In genomic region chr13:11369456-11369855, GRCm38 (mm10) we compare ENCODE assay signal across 21 mouse cellular contexts.
"Had no signal": no experiment of that assay in that cellular context is flagged by ENCODE, and none has a peak within 500 bp of the region (broad histone marks: within the 10 kb centered on the region; RNA-seq: fewer than 3 reads in every experiment).

No protein-coding gene starts in this region.

- H3K27ac ChIP-seq: gastrocnemius, adult 2 months; heart, embryonic 10.5 days; hindbrain, embryonic 13.5 days; hindbrain, embryonic 15.5 days; hindbrain, postnatal 0 days; left cerebral cortex, adult 2 months; limb, embryonic 13.5 days; limb, embryonic 15.5 days; liver, embryonic 12.5 days; liver, embryonic 14.5 days had no signal

- H3K9ac ChIP-seq: heart, embryonic 12.5 days; hindbrain, embryonic 13.5 days; hindbrain, embryonic 15.5 days; limb, embryonic 13.5 days; limb, embryonic 15.5 days; liver, embryonic 12.5 days; liver, embryonic 14.5 days had no signal

- H3K4me3 ChIP-seq: gastrocnemius, adult 2 months; heart, embryonic 10.5 days; heart, embryonic 12.5 days; hindbrain, embryonic 13.5 days; hindbrain, embryonic 15.5 days; left cerebral cortex, adult 2 months; limb, embryonic 13.5 days; limb, embryonic 15.5 days; liver, embryonic 12.5 days had no signal

- H3K36me3 ChIP-seq: heart, embryonic 10.5 days; heart, embryonic 12.5 days; hindbrain, embryonic 13.5 days; hindbrain, embryonic 15.5 days; limb, embryonic 13.5 days; limb, embryonic 15.5 days; liver, embryonic 12.5 days had no signal

- H3K9me3 ChIP-seq: heart, embryonic 10.5 days; heart, embryonic 12.5 days; hindbrain, embryonic 13.5 days; hindbrain, embryonic 15.5 days; limb, embryonic 13.5 days; limb, embryonic 15.5 days; liver, embryonic 12.5 days had no signal

- DNase-seq: gastrocnemius, adult 2 months; gastrocnemius, postnatal 10 days; gastrocnemius, postnatal 25 days; heart, adult 18-20 months; heart, postnatal 10 days; heart, postnatal 4 days; kidney, adult 18-20 months; kidney, adult 8-10 months; kidney, postnatal 10 days; kidney, postnatal 25 days; left cerebral cortex, postnatal 4 days had no signal

- H3K4me1 ChIP-seq: heart, embryonic 10.5 days; heart, embryonic 12.5 days; hindbrain, embryonic 13.5 days; hindbrain, embryonic 15.5 days; limb, embryonic 13.5 days; limb, embryonic 15.5 days; liver, embryonic 12.5 days had no signal

- H3K27me3 ChIP-seq: heart, embryonic 12.5 days; hindbrain, embryonic 13.5 days; hindbrain, embryonic 15.5 days; limb, embryonic 13.5 days; limb, embryonic 15.5 days; liver, embryonic 12.5 days had no signal
